Mouse (Mus musculus) heart, postnatal 0 days (tissue): Measurements from ENCODE around the gene Chdh.

Experiments used
- CTCF ChIP-seq: IDR thresholded peaks from 2 replicates; pipeline ENCODE4 v1.5.1; 2016; ENCODE audit warnings: antibody characterized with exemption, control low read depth, low read depth
- EP300 ChIP-seq: IDR thresholded peaks from 2 replicates; pipeline ENCODE4 v1.6.1; 2016; ENCODE audit warnings: antibody characterized with exemption, low read depth

GRCm38 (mm10) chr14:29996000-29996751 lies 12.6 kb upstream of the Chdh start:
- TF ChIP-seq CTCF (no peak), EP300 (no peak)
